Mouse (Mus musculus) urinary bladder, adult 18-20 months (tissue): ENCODE measurements around the gene Zfyve1.

ENCODE experiments used
- DNase-seq, 2 experiments: peaks; one replicate each; pipeline ENCODE4 v3.0.0; 2022; ENCODE audit warnings: low spot score in 2 of 2, mixed read lengths in 2 of 2

The Zfyve1 gene

DNA sequence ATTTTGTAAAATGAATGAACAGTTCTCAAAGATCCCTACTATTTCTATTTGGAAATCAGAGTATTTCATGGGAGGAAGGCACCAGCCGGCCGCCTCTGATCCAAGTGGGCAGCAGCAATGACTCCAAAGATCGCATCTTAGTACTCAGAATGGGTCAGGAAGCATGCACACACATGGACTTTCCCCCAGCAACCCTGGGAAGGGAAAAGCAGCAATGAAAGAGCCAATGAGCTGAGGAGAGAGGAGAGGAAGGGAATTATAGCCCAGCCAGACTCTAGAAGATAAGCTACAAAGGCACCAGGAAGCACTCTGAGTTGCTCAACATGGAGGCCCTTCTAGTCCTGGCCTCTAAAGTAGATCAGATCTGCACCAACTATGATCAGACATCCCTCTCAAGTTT lies 16.7 kb downstream of the Zfyve1 start:
- no peak for DNase-seq

DNA sequence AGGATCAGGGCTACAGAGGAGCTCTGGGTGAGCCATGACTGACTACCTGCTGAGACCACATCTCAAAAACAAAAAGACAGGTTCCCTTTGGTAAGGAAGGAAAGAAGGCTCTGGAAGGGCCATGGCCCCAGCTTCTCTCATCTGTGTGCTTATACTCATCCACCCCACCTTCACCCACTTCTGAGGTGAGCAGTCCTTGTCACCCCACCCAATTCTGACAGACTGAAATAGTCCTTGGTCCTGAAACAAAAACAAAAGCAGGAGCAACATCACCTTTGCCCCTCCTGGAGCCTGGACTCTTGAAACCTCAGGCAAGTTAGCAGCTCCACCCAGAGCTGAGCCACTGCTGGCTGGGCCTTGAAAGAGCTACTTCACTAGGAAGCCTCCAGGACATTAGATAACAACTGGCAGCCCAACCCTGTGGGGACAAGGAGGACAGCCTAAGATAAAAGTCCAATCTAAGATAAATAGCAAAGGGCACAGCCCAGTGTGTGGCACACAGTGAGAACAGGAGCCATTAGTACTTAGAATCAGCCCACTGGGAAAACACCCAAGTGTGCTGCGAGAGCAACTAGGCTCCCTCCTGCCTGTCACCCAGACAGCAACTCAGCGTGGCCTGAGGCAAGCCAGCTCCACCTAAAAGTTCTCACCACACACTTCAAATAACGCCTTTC lies 18.0 kb downstream of the Zfyve1 start:
- DNase-seq = no peak

DNA sequence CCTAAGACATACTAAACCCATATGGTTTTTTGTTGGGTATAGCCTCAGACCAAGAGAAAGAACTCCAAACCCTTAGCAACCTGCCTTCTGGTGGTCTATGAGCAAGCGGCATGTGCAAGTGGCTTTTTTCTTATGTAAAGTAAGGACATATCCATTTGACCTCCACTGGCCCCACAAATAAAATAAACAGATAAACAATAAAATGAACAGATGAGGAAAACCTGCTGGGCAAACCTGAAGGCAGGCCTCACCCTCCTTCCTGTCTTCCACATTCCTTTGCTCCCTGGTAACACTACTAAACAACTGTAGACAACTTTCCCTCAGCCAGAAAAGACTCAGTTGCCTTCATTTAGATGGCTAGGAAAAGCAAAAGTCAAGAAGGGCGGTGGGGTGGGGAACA lies 18.7 kb downstream of the Zfyve1 start:
- DNase-seq = no peak

DNA sequence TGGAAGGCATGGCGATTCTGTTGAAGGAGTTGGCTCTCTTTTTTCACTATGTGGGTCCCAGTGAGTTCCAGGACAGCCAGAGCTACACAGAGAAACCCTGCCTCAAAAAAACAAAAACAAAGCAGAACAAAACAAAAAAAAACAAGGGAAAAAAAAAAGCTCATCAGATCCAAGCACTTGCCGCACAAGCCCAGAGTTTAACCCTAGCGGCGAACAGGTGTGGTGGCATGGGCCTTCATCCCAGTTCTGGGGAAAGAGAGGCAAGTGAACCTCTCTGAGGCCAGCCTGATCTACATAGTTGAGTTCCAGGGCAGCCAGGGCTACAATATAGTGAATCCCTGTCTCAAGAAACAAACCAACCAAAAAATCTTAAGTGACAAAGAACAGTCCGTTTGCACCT lies 19.6 kb downstream of the Zfyve1 start:
- DNase-seq = no peak

DNA sequence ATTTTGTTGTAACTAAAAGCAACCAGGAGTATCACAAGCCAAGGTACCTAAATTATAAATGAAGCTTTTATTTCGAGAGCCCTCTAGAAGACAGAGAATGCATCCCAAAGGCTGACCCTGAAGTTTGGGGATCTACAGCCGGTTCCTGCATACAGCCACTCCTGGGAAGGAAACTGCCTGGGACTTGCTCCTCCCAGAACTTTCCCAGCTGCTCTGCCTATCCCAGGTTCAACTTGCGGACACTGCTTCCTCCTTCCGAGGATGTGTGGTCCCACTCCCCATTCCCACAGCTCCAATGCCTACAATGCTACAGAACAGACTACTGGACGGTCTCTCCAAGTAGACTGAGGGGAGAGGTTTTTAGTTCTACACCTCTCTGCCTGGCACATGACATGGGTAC lies 24.3 kb downstream of the Zfyve1 start:
- no peak for DNase-seq

DNA sequence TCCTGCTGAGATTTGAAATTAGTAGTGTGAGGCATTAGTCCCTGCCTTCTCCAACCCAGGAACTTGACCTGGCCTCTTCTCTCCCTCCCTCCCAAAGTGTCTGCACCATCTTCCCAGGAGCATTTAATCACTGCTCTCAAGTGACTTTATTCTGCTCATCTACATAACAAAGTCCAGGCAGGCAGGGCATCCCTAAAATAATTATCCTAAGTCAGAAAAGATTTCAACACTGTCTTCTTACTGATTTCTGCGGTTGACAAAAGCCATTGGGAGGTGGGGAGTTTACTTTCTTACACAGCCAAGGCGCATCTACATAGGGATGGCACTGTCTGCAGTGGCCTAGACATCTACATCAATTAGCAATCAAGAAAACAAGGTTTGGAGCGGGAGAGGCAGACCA lies 27.2 kb downstream of the Zfyve1 start:
- no peak for DNase-seq

DNA sequence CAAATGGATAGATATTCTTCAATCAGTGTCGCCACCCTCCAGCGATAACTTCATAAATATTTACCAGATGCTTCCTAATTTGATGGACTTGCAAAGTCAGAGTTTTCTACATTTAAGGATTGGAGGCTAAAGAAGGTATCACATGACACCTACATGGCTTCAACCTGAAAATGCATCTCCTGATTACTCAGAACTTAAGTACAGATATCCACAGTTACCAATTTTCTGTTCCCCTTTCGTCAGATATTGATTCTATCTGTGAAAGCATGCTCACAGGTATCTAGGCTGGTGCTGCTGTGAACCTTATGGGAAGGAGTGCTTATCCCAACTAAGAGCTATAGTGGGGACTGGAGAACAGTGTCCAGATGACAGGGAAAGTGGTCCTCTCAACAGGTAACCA lies 34.4 kb downstream of the Zfyve1 start:
- DNase-seq = no peak

DNA sequence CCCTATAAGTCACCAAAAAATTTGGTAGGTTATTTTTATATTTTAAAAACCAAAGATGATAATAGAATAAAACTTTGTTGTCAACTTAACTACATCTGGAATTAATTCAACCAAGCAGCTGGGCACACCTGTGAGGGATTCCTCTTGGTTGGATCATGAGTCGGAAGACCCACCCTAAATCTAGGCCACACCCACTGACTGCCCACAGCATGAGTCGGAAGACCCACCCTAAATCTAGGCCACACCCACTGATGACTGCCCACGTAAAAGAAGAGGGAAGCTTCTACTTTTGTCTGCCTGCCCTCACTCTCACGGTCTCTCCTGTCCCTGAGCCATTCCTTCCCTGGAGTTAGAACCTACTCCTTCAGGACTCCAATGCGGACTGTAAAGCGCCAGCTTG lies 36.8 kb downstream of the Zfyve1 start:
- no peak for DNase-seq

DNA sequence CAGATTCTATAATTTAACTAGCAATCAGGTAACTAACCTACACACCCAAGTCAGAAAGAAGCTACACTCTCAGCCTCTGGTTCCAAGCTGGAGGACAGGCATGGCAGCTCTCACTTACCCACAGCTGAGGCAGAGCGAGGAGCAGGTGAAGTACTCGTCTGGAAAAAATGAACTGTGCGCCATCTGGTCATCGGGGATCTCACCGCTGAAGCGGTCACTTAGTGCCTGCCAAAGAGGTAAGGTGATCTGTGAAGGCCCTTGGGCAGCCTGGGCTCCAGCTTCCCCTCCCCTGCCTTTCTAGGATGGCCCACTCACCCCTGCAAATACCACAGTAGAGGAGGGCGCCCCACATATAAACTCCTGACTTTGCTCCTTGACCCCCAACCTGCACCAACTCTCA lies 38.5 kb downstream of the Zfyve1 start:
- DNase-seq = no peak

DNA sequence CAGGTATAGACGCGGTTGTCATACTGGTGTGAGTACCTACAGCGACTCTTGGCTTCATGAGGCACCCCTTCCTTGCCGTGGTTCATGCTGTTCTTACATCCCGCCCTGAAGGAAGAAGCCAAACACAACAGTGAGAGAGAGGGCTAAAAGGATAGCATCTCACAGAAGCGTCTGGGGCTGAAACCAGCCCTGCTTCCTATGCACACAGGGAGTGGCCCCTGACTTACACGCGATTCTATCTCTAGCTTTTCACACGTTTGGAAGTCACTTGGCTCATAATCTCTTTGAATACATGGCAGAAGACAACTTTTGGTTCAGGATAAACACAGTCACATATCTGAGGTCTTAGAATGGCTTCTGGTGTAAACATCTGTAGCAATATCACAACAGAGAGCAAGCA lies 41.4 kb downstream of the Zfyve1 start:
- no peak for DNase-seq

DNA sequence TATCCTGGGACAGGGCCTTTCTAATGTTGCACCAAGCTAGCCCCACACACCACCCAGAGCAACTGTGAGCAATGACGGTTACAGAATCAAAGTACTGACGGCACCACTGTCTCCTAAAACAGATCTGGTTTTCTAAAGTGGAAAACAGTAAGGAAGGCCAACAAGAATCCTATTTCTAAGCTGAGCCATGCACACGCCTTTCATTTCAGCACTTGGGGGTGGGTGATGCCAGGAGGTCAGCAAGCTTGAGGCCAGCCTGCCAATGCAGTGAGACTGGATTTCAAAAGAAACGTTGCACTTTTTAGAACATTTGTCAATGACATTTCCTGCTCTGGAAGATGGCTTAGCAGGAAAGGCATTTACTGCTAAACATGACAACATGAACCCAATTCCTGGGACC lies 43.2 kb downstream of the Zfyve1 start:
- no peak for DNase-seq

DNA sequence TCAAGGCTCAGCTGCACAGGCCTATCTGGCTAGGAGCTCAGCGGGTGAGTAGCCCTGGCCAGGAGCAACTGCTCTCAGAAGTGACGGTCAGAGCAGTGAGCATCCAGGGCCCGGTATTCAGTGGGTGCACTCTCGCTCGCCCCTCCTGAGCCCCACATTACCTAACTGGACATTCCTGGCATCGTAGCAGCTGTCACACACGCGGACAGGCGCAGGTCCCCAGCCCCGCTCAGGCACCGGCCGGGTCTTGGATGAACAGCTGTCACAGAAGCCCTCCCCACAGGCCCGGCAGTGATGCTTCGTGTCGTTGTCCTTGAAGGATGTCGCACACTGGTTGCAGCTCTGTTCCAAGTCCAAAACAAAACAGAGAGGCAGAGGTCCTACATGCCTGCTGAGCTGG lies 45.7 kb downstream of the Zfyve1 start:
- DNase-seq = no peak

DNA sequence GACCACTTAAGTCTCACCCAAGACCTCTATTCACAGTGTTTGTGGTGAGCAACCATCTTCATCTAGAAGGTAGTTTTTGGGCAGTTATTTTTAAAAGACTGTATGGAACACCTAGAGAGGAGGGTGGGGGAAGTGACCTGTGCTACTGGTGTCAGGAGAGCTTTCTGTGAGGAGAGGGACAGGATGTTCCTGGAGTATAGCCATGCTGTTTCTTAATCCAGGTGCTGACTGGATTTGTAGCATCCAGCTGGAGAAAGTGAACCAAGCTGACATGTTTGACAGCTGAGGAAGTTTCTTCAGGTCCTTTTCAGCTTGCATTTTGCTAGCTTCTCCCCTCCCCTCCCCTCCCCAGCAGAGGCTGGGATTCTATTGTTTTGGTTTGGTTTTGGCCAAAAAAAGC lies 52.2 kb downstream of the Zfyve1 start:
- DNase-seq = no peak

DNA sequence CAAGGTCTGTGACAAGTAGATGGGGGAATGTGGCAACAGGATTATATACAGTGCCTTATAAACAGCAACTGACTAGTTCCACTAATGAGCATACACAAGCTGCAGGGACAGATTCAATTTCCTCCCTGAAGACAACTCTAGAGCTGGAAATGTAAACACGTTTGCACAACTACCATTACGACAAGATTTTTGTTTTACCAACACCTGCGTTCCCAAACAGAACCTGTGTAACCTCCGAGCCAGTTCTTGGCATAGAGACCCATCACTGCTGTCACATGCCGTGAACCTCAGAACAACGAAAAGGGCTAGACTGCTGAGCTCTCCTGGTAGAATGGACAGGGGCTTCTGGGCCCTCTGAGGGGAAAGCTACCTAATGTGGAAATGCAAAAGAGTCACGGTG lies 53.0 kb downstream of the Zfyve1 start:
- DNase-seq = no peak

DNA sequence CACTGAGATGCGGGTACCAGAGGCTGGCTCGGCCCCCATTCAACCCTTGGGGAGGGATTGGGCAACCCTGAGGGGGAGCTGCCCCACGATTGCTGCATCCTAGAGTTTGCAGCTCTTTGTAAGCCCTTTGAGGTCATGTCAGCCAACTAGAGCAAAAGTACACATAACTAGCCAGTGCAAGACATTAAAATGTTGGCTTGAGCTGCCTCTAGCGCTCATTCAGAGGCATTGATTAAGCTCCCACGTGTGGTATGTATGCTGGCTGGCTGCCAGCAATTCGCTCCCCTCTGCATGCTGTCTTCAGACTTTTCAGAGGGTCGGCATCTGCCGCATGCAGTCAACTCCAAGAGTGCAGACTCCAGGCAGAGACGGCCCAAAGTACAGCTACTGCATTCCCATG lies 61.0 kb downstream of the Zfyve1 start:
- DNase-seq = no peak

DNA sequence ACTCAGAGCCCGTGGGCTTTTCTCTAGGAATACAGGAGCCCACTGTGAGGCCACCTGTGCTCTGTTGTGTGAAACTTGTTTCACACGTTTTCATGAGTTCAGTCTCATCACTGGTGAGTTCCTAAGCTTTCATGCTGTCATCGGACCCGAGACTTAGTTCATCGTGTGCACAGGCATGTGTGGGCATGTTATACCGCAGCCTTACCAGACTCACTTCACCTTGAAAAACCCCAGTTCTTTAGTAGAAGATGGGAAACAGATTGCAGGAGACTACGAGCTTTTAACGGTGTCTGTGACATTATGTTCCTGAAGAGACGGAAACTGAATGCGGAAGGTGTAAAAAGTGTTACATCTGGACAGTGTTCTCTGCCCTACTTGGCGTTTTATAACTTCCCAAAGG lies 61.6 kb downstream of the Zfyve1 start:
- DNase-seq = no peak

DNA sequence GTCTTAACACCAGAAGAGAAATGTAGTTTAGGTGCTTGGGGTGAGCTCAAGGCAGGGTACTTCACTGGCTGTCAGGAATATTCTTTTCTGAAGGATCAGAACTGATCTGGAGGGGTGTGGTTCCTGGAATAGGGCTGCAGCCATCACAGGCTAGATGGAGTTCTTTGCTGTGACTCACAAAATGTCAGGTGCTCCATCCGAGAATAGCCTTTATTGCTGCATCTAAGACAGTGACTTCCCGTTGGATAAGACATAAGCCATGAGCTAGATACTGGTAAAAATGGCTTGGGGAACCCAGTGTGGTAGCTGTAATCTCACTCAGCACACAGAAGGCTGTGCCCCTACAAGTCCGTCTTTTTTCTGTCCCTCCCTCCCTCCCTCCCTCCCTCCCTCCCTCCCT lies 62.8 kb downstream of the Zfyve1 start:
- no peak for DNase-seq

DNA sequence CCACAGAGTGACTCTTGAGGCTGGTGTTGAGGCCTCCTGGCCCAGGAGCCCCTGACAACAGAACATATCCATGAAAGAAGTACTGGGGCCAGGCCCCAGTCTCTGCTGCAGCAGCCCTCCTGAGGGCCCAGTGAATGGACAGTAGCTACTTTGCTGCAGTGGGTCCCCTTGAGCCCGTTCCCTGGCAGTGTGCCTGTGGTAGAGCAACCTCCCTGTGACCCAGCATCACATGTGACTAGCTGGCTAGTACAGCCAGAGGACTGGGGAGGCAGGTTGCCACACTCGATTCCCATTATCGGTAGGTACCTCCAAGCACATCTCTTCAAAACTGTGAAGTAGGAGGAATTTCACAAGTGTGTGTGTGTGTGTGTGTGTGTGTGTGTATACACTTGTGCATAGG lies 64.1 kb downstream of the Zfyve1 start:
- no peak for DNase-seq

DNA sequence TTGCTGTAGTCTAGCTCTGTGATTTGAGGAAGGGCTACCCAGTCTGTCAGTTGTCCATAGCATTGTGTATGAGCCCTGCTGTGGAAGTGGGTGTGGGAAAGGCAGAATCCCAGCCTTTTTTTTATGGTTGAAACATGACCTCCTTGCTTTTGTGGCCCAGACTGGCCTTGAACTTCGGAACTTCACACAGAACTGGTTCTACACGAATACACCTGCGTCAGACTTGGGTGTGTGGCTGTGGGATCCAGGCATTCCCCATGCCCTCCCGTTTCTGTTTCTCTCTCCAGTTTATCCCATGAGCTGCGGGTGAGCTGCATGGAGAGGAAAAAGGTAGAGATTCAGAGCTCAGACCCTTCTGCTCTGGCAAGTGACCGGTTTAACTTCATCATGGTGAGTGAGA lies 65.0 kb downstream of the Zfyve1 start:
- DNase-seq = no peak

DNA sequence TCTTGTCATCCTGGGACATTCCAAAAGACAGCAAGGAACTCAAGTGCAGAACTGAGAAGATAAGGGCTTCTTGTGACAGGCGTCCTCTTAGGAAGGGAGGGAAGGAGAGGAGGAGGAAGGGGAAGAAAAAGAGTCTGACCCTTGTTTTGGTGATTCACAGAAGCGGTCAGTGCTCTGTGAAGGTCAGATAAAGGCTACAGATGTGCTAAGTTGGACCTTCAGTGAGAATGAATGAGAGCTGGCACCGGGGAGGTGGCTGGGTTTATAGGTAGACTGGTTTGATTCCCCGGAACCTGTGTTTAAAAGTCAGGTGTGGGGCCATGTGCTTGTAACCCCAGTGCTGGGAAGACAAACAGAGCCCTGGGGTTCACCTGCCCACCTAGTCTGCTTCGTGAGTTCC lies 68.4 kb downstream of the Zfyve1 start:
- no peak for DNase-seq

DNA sequence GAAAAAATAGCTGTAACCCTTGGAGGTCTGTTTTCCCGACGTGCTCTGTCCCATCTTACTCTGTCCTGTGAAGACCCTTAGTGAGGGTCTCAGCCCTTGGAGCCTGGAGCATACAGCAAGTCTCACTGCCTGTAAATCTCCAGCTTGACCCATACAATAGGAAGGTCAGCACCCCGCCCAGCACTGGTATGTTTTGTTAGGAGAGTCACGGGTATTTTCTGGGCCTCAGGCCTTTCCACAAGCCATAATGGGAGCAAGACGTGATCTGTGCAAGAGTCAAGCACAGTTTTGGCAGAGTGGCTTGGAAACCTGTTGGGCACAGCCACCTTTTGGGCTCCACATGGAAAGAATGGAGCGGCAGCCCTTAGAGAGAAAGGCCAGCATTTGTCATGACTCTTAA lies 69.2 kb downstream of the Zfyve1 start:
- DNase-seq = no peak

DNA sequence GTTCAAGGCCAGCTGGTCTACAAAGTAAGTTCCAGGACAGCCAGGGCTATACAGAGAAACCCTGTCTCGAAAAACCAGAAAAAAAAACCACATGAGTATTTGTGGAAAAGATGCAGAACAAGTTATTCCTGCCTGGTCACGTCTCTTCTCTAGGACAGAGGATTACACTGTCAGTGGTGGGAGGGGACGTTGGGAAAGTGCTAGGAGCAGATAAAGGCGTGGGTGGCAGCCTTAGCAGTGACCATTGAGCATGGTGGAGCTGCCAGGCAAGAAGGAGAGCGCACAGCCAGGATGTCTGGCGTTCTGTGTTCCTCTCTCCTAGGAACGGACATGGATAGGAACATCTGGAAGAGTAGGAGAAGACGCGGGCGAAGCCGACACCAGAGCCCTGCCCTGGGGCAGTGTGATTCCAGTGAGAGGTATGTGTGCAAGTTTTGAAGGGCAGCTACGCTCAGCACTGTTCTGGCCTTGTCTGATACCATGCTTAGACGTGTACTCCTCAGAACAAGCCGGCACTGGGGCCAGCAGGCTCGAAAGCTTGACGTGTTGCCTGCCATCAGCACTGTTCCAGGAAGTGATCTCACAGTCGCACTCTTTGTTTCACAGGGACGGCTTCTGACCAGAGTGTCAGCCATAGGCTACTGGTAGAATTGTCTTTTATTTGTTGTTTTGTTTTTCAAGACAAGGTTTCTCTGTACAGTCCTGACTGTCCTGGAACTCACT lies 71.0 kb downstream of the Zfyve1 start:
- peak in 1 of 2 experiments; percentile 20 for DNase-seq

DNA sequence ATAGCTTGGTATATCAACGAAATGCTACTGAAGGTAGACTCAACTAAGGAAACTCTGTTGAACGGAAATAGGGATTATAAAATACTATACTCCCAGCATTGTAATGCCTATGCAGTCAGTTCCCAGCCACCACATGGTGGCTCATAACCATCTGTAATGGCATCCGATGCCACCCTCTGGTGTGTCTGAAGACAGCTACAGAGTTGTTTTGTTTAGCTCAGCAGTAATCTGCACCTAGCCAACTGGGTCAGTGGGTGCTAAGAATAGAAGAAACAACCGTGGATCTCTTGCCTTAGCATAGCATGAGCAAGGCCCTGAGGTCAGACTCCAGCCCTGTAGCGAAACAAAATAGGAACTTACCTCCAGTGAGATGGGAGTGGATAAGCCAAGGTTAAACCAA lies 72.7 kb downstream of the Zfyve1 start:
- no peak for DNase-seq

DNA sequence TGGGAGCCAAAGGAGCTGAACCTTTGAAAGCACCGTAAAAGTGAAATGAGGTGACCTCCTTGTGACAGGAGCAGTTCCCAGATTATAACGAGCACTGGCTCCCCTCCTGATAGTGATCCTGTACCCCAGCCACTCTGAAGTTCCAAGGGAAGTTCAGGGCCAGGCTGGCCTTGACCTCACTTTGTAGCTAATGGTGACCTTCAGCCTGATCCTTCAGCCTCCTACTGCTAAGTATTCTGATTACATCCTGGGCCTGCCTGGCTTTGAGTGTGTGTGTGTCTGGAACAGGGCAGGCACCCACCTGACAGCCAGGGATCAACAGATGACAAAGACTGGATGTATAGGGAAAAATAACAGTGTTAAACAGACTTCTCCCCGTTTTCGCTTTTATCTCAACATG lies 73.1 kb downstream of the Zfyve1 start:
- DNase-seq = no peak
